Mouse (Mus musculus) myocyte (in vitro differentiated cells): ENCODE measurements around the gene Csmd2. TPM values are rescaled to one million over a fixed set of nuclear protein-coding genes. Genes with fewer than 3 reads are reported as not detected.

ENCODE experiments used
- H3K27me3 ChIP-seq: one replicate; pipeline ENCODE4 v1.6.1; 2011; ENCODE audit not compliant: control insufficient read depth, insufficient read depth, insufficient read length
- H3K36me3 ChIP-seq: one replicate; pipeline ENCODE4 v1.6.1; 2011; ENCODE audit not compliant: control insufficient read depth, insufficient read depth
- H3K4me2 ChIP-seq: one replicate; pipeline ENCODE4 v1.6.1; 2011; ENCODE audit warnings: low read depth, control low read depth
- H3K4me3 ChIP-seq: one replicate; pipeline ENCODE4 v1.5.1; 2011; ENCODE audit warnings: mild to moderate bottlenecking, control low read depth, moderate library complexity
- H3K79me2 ChIP-seq: one replicate; pipeline ENCODE4 v1.6.1; 2011; ENCODE audit not compliant: control insufficient read depth, insufficient read depth
- H3ac ChIP-seq: one replicate; pipeline ENCODE4 v1.6.1; 2011; ENCODE audit not compliant: control insufficient read depth, insufficient read length
- CEBPB ChIP-seq: IDR thresholded peaks from 2 replicates; pipeline ENCODE4 v1.6.1; 2011; ENCODE audit warnings: mild to moderate bottlenecking, moderate library complexity; ENCODE audit not compliant: poor library complexity, insufficient read depth, severe bottlenecking
- E2F4 ChIP-seq: IDR thresholded peaks from one replicate; pipeline ENCODE4 v1.6.1; 2011; ENCODE audit warnings: mild to moderate bottlenecking, control low read depth, moderate library complexity; ENCODE audit not compliant: insufficient read depth
- MAX ChIP-seq: IDR thresholded peaks from one replicate; pipeline ENCODE4 v1.6.1; 2011; ENCODE audit warnings: low read depth, mild to moderate bottlenecking, control low read depth
- MYOD1 ChIP-seq, 3 experiments: IDR thresholded peaks; one replicate each; pipeline ENCODE4 v1.6.1; 2011; ENCODE audit warnings: control low read depth in 2 of 3, low read depth in 2 of 3, mild to moderate bottlenecking in 2 of 3, moderate library complexity in 1 of 3; ENCODE audit not compliant: insufficient read length in 2 of 3, control insufficient read depth in 1 of 3
- MYOG ChIP-seq, 3 experiments: IDR thresholded peaks; one replicate each; pipeline ENCODE4 v1.6.1; 2011; ENCODE audit warnings: control low read depth in 2 of 3, low read depth in 2 of 3, mild to moderate bottlenecking in 2 of 3; ENCODE audit not compliant: insufficient read length in 2 of 3, control insufficient read depth in 1 of 3, insufficient read depth in 1 of 3
- POLR2A ChIP-seq: IDR thresholded peaks from one replicate; pipeline ENCODE4 v1.6.1; 2011; ENCODE audit warnings: low read depth, mild to moderate bottlenecking, control low read depth, moderate library complexity; ENCODE audit not compliant: insufficient read length
- POLR2AphosphoS2 ChIP-seq: IDR thresholded peaks from one replicate; pipeline ENCODE4 v1.6.1; 2011; ENCODE audit warnings: low read depth, control low read depth; ENCODE audit not compliant: insufficient read length
- REST ChIP-seq: IDR thresholded peaks from one replicate; pipeline ENCODE4 v1.6.1; 2011; ENCODE audit warnings: mild to moderate bottlenecking, control low read depth, moderate library complexity; ENCODE audit not compliant: insufficient read depth, insufficient read length
- SRF ChIP-seq: IDR thresholded peaks from one replicate; pipeline ENCODE4 v1.6.1; 2011; ENCODE audit warnings: low read depth; ENCODE audit not compliant: control insufficient read depth, insufficient read length
- TCF12 ChIP-seq: IDR thresholded peaks from one replicate; pipeline ENCODE4 v1.6.1; 2011; ENCODE audit warnings: mild to moderate bottlenecking, control low read depth; ENCODE audit not compliant: poor library complexity, insufficient read depth, severe bottlenecking
- TCF3 ChIP-seq: IDR thresholded peaks from one replicate; pipeline ENCODE4 v1.6.1; 2011; ENCODE audit warnings: low read depth, control low read depth; ENCODE audit not compliant: insufficient read length
- USF1 ChIP-seq: IDR thresholded peaks from one replicate; pipeline ENCODE4 v1.6.1; 2011; ENCODE audit warnings: low read depth, mild to moderate bottlenecking, control low read depth, moderate library complexity
- polyA plus RNA-seq: library from polyadenylated mRNA; unstranded; fragments of >200 nt; fragmentation: generic; extraction: Trizol; gene quantifications from one replicate; pipeline ENCODE4 v1.2.1, GENCODE M21; 2012; ENCODE audit warnings: missing spikeins

Gene Csmd2
- polyA plus RNA-seq, 1 experiment: not detected

DNA sequence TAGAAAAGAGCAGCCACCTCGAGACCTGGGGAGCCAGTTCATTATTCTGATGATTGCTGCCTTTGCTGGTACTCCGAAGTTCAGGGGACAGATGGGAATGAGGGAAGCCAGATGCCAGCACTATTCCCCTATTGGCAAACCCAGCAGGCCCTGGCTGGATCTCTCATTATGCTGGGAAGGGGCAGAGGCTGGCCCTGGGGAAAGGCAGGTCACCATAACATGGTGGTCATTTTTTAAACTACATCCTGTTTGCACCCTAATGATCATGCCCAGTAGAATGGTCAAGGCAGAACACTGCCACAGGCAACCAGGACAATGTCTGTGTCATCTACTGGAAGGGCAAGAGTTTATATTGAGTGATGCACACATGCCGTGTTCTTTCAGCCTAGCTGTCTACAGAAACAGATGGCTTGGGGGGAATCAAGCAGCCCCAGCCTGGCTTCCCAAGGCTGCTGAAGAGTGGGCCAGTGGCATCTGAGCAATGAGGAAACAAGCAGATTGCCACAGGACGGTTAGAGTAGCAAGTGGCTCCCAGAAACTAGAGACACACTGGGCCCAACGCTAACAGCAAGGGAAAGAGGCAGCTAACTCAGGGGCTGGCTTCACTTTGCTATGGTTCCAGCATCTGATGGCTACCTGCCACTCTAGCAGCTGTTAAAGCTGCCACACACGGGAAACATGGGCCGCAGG lies 424.4 kb downstream of the Csmd2 start:
- no peak overlapping the region for H3ac ChIP-seq
- no peak overlapping the region for H3K4me2 ChIP-seq
- no peaks in the 10 kb centered on the region for H3K36me3 ChIP-seq
- no peaks in the 10 kb centered on the region for H3K27me3 ChIP-seq
- H3K4me3 ChIP-seq: no peak overlapping the region
- no peaks in the 10 kb centered on the region for H3K79me2 ChIP-seq
- TF ChIP-seq USF1 (no peak), POLR2AphosphoS2 (no peak), E2F4 (no peak), REST (no peak), CEBPB (no peak), TCF12 (no peak), SRF (no peak), TCF3 (no peak), MAX (no peak), POLR2A (no peak), MYOG (IDR thresholded peaks at IDR 0.05; ENCODE audit: control insufficient read depth in 1 of 3, insufficient read depth in 1 of 3, insufficient read length in 2 of 3, low read depth in 2 of 3) (no peak), MYOD1 (IDR thresholded peaks at IDR 0.05; ENCODE audit: control insufficient read depth in 1 of 3, insufficient read length in 2 of 3, low read depth in 2 of 3) (no peak)

DNA sequence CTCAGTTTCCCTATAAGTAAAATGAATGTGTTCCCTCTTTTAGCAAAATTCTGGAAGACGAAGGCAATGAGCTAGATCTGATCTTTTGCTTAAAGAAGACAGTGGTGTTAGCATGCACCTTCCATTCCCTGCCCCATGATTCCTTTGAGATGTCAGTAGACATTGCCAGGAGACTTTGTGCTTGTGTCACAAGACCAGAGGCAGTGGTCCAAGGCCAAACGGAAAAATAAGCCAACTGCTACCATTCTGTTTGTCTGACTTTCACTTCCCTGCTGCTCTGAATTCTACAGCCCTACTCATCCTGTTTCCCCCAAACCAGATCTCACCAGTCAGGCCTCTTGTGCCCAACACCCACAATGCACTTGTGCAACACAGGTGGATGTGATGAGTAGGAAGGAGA lies 427.1 kb downstream of the Csmd2 start:
- Histone ChIP-seq H3K27me3 (no peaks in the 10 kb centered on the region), H3K4me3 (no peak overlapping the region), H3ac (no peak overlapping the region), H3K79me2 (no peaks in the 10 kb centered on the region), H3K4me2 (no peak overlapping the region), H3K36me3 (no peaks in the 10 kb centered on the region)
- no peak for TF ChIP-seq E2F4
- no peak for TF ChIP-seq TCF12
- TF ChIP-seq MYOD1 (IDR thresholded peaks at IDR 0.05; ENCODE audit: control insufficient read depth in 1 of 3, insufficient read length in 2 of 3, low read depth in 2 of 3): no peak
- TF ChIP-seq USF1: no peak
- TF ChIP-seq TCF3: no peak
- no peak for TF ChIP-seq POLR2A
- TF ChIP-seq CEBPB: no peak
- no peak for TF ChIP-seq REST
- TF ChIP-seq MAX: no peak
- no peak for TF ChIP-seq MYOG (IDR thresholded peaks at IDR 0.05; ENCODE audit: control insufficient read depth in 1 of 3, insufficient read depth in 1 of 3, insufficient read length in 2 of 3, low read depth in 2 of 3)
- TF ChIP-seq POLR2AphosphoS2: no peak
- TF ChIP-seq SRF: no peak

DNA sequence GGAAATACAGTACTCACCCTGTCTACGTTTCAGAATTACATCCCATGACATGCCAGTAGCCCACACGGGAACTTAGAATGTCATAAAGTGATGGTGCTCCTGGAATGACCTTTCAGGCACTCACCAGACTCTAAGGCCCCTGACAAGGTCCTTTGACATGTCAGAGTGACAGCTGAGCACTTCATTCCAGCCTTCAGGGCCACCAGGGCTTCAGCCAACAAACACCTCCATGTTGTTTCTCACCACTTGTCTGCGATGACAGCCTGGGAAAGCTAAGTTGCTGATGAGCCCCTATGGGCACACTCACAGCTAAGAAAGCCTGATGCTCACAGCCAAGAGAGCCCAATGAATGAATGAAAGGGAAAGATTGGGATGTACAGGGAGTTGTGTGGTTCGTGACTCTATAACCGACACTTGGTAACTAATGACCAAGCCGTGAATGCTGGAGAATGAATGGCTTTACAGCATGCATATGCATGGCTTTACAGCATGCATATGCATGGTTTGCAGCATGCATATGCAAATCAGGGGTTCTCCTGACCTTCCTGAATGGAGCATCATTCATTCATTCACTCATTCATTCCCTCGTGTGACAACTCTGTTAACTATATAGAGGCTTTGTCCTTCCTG lies 432.4 kb downstream of the Csmd2 start:
- Histone ChIP-seq H3K79me2 (no peaks in the 10 kb centered on the region), H3K4me2 (no peak overlapping the region), H3K27me3 (peaks cover 3% of the 10 kb centered on the region), H3K36me3 (no peaks in the 10 kb centered on the region), H3ac (no peak overlapping the region), H3K4me3 (no peak overlapping the region)
- TF ChIP-seq MYOD1 (IDR thresholded peaks at IDR 0.05; ENCODE audit: control insufficient read depth in 1 of 3, insufficient read length in 2 of 3, low read depth in 2 of 3): no peak
- TF ChIP-seq MYOG (IDR thresholded peaks at IDR 0.05; ENCODE audit: control insufficient read depth in 1 of 3, insufficient read depth in 1 of 3, insufficient read length in 2 of 3, low read depth in 2 of 3): no peak
- no peak for TF ChIP-seq CEBPB

GRCm38 (mm10) chr4:128422486-128422885 lies 434.8 kb downstream of the Csmd2 start:
- H3ac ChIP-seq: no peak overlapping the region
- no peaks in the 10 kb centered on the region for H3K36me3 ChIP-seq
- no peaks in the 10 kb centered on the region for H3K79me2 ChIP-seq
- TF ChIP-seq TCF3 (no peak), POLR2A (no peak), MYOG (IDR thresholded peaks at IDR 0.05; ENCODE audit: control insufficient read depth in 1 of 3, insufficient read depth in 1 of 3, insufficient read length in 2 of 3, low read depth in 2 of 3) (no peak), MYOD1 (IDR thresholded peaks at IDR 0.05; ENCODE audit: control insufficient read depth in 1 of 3, insufficient read length in 2 of 3, low read depth in 2 of 3) (no peak), SRF (no peak), USF1 (no peak), REST (no peak), POLR2AphosphoS2 (no peak), CEBPB (no peak), MAX (no peak), E2F4 (no peak), TCF12 (no peak)
- H3K27me3 ChIP-seq: peaks cover 3% of the 10 kb centered on the region
- no peak overlapping the region for H3K4me2 ChIP-seq
- no peak overlapping the region for H3K4me3 ChIP-seq

- no peak overlapping the region for H3K4me2 ChIP-seq
Observed at GRCm38 (mm10) chr4:128425339-128425738, 437.7 kb downstream of the Csmd2 start.

More at GRCm38 (mm10) chr4:128425339-128425738, 437.7 kb downstream of the Csmd2 start:
- TF ChIP-seq CEBPB (no peak), MYOD1 (IDR thresholded peaks at IDR 0.05; ENCODE audit: control insufficient read depth in 1 of 3, insufficient read length in 2 of 3, low read depth in 2 of 3) (no peak), E2F4 (no peak), POLR2AphosphoS2 (no peak), MYOG (IDR thresholded peaks at IDR 0.05; ENCODE audit: control insufficient read depth in 1 of 3, insufficient read depth in 1 of 3, insufficient read length in 2 of 3, low read depth in 2 of 3) (no peak), REST (no peak)
- H3K4me3 ChIP-seq: no peak overlapping the region
- no peaks in the 10 kb centered on the region for H3K79me2 ChIP-seq
- H3K27me3 ChIP-seq: peaks cover under 1% of the 10 kb centered on the region
- H3ac ChIP-seq: no peak overlapping the region
- H3K36me3 ChIP-seq: no peaks in the 10 kb centered on the region
